Mouse (Mus musculus): Measurements from ENCODE around the gene Exosc6. TPM values are rescaled to one million over a fixed set of nuclear protein-coding genes. Genes with fewer than 3 reads are reported as not detected.

Gene Exosc6
- polyA plus RNA-seq, 1 experiment from 2014 or later: 27.2 TPM

Small RNA genes lying within 50 kb of the gene (microRNA-seq; reads per million reads assigned to microRNA genes)
- gene Gm24103 (not detected), gene Mir3473d (not detected)

Other genes with a start within 250 kb of the Exosc6 start
- gene Cog4, start 209.7 kb upstream of the Exosc6 start, polyA plus RNA-seq (2016; fragmentation: Nextera tagmentation; extraction: Ambion mirVana): 70.0 and 74.6 TPM in 2 replicates
- gene Sf3b3, start 209.6 kb upstream of the Exosc6 start, polyA plus RNA-seq (2016; fragmentation: Nextera tagmentation; extraction: Ambion mirVana): 137 and 148 TPM in 2 replicates
- 10.4 and 11.2 TPM in 2 replicates for gene Fuk, start 153.9 kb upstream of the Exosc6 start, polyA plus RNA-seq (2016; fragmentation: Nextera tagmentation; extraction: Ambion mirVana)
- 23.2 and 30.2 TPM in 2 replicates for gene St3gal2, start 136.4 kb upstream of the Exosc6 start, polyA plus RNA-seq (2016; fragmentation: Nextera tagmentation; extraction: Ambion mirVana)
- 18.8 and 23.5 TPM in 2 replicates for gene Ddx19a, start 58.5 kb upstream of the Exosc6 start, polyA plus RNA-seq (2016; fragmentation: Nextera tagmentation; extraction: Ambion mirVana)
- 6.9 and 7.7 TPM in 2 replicates for gene Ddx19b, start 24.6 kb upstream of the Exosc6 start, polyA plus RNA-seq (2016; fragmentation: Nextera tagmentation; extraction: Ambion mirVana)
- 62.9 and 72.4 TPM in 2 replicates for gene Aars, start 23.2 kb upstream of the Exosc6 start, polyA plus RNA-seq (2016; fragmentation: Nextera tagmentation; extraction: Ambion mirVana)
- not detected in 2 replicates for gene Clec18a, start 36.1 kb downstream of the Exosc6 start, polyA plus RNA-seq (2016; fragmentation: Nextera tagmentation; extraction: Ambion mirVana)
- 8.1 and 15.5 TPM in 2 replicates for gene Pdpr, start 38.3 kb downstream of the Exosc6 start, polyA plus RNA-seq (2016; fragmentation: Nextera tagmentation; extraction: Ambion mirVana)
- 61.5 and 70.4 TPM in 2 replicates for gene Glg1, start 202.9 kb downstream of the Exosc6 start, polyA plus RNA-seq (2016; fragmentation: Nextera tagmentation; extraction: Ambion mirVana)
- 57.7 and 65.2 TPM in 2 replicates for gene Rfwd3, start 243.9 kb downstream of the Exosc6 start, polyA plus RNA-seq (2016; fragmentation: Nextera tagmentation; extraction: Ambion mirVana)